Mouse (Mus musculus) right cerebral cortex, adult 2 months (tissue): ENCODE data around the gene Dirc2.
A peak's percentile ranks its signal among the peaks of the same experiment; 100 is the strongest.

ENCODE experiments used
- DNase-seq, 2 experiments: peaks; one replicate each; pipeline ENCODE4 v3.0.0; 2021 to 2022; ENCODE audit warnings: low spot score in 2 of 2

The Dirc2 gene

DNA sequence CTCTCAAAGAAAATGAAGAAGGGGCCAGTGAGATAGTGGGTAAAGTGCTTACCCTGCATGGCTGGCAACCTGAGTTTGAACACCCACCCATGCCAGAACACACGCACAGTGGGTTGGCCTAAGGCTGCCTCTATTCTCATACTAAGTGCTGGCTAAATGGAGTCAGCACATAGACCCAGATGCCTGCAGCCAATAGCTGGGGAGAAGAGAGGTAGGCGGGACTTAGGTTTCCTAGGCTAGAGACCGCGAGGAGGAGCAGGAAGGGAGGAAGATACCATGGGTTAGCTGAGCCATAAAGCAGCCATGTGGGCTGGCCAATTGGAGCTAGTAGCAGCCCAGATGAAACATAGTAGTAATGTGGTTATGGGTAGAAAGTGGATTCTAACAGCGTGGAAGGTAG lies 3.4 kb upstream of the Dirc2 start:
- DNase-seq = no peak

DNA sequence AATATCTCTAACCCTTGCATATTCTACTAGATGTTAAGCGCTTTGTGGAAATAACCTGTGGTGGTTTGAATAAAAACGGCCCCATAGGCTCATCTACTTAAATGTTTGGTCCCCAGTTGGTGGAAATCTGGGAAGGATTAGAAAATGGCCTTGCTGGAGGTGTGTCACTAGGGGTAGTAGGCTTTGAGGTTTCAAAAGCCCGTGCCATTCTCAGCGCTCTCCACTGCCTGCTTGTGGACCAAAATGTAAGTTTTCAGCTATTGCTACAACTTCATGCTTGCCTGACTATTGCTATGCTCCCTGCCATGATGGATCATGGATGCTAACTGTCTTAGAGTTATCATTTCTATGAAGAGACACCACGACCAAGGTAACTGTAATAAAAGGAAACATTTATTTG lies 2.5 kb upstream of the Dirc2 start:
- no peak for DNase-seq

DNA sequence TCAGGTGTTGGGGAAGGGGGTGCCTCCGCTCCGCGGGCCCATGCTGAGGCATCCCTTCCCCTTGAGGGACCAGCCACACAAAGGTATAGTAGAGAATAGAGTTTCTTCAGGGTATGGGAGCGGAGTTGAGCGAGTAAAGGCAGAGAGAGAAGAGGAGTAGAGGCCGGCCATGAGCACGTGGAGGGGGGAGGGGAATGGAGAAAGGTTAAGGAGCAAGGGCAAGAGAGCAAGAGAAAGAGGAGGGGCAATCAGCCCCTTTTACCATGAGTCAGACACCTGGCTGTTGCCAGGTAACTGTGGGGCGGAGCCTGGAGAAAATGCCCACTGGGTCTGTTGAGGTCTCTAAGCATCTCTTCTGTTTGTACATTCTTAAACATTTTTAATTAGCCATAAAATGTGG lies 2.0 kb upstream of the Dirc2 start:
- DNase-seq = no peak

DNA sequence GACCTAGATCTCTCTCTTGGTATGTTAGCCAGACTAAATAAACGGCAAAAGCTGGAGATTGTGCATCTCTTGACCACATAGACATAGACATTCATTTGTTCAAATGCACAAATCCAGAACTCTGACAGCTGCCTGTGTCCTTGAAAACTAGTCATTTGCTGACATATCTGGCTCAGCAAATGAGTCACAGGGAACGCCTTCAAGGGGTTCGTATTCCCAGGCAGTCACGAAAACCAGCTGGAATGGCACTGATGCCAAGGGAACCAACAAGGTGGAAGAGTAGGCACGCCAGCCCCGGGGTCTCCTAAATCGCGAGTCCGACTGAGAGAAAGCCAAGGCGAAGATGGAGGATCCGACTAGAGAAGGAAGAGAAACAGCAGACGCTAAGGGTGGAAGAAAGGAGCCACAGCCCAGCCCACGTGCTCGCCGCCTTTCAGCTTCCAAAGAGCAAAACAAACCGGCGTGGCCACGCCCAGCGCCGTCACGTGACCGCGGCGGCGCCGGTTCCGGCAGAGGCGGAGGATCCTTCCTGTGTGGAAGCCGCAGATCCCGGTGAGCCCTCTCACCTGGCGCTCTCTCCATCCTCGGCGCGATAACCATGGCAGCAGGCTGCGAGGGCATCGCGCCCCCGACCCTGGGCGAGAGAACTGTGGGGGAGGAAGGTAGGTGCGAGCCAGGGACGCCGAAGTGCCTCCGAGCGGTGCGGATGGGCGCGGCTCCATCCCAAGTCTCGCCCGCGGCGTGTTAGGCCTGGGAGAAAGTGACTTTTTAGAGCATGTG lies 912 bp upstream of the Dirc2 start, which contains the start of gene Hspbap1:
Gene Hspbap1, plus strand, starts transcription at position 498 of the 780 bp plus-strand sequence.
- DNase-seq = peak; percentile 88 to 94

DNA sequence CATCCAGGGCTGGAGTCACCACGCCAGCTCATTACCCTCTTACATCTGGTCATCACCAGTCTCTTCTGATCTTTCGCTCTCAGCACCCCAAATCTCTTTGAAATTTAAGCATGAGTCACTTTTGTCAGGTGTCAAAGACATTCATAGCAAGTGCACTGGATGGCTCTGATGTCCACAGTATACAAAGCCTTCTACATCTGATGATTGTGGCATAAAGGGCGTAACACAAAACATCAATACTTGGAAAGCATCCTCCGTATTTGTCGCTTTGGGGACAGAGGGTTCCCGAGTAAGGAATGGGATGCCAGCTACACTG lies 729 bp downstream of the Dirc2 start:
- DNase-seq = no peak

DNA sequence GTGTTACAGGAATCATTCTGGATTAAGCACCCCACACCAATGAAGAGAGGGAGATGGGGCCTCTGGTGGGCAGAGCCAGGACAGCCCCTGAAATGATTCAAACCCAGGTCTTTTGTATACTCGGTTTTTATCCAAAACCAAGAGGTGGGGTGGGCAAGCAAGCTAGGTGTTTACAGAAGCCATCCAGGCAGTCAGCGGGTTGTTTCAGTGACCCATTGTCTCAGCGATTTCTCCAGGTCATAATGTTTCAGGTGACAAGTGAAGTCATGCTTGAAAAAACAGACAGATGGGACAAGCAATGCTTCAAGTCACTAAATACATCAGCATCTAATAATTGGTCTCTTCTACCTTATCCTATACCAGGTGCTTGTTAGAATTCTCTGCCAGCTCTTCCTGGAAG lies 2.8 kb downstream of the Dirc2 start:
- DNase-seq = no peak

DNA sequence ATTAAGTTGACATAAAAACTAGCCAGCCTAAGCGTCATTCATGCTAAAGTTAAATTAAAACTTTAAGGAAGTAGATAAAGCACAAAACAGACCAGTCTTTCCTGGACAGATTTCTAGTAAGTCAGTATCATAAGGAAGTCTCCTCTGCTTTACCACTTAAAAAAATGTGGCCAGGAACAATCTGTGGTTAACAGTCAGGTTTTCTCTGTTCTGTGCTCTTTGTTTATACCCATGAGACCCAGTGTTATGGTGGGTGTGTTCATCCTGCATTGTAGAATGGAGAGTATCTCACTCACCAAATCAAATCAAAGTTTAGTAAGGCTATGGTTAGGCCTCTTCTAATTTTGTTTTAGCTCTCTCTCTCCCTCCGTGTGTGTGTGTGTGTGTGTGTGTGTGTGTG lies 3.7 kb downstream of the Dirc2 start:
- DNase-seq = no peak

DNA sequence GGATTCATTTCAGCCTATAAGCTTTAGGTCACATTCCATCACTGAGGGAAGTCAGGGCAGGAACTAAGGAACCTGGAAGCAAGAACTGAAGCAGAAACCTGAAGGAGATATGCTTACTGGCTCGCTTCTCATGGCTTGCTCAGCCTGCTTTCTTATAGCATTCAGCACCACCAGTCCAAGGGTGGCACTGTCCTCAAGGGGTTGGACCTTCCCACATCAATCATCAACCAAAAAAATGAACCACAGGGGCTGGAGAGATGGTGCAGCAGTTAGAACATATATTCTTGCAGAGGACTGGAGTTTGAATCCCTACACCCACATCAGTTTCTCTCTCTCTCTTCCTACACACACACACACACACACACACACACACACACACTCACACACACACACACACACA lies 4.2 kb downstream of the Dirc2 start:
- no peak for DNase-seq

DNA sequence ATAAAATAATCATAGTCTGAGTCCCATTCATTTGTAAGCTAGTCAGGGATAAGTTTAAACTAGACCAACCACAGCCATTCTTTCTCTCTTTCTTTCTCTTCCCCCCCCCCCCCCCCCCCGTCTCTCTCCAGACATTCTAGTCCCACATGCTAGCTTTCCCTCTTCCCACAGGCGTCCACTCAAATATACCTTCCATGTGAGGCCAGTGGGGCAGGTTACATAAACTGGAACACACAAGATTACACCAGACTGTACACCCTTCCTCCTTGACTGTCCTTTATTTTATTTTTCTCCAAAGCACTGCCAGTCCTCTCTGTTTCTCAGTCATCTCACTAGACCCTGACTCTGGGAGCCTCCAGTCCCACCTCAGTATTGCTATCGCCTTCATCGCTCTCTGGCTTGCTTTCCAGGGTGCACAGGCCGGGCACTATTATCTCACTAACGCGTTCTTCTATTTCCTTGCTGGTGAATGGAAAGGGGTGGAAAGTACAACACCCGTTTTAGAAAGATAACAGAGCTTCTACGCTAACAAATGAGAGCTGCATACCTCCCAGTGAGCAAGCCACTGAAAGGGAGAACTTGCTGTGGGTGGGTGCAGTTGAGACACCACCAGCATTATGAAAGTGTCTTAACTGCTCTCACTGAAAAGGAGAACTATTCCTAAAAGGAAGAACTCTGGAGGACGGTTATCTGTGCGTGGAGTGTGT lies 5.4 kb downstream of the Dirc2 start:
- no peak for DNase-seq

DNA sequence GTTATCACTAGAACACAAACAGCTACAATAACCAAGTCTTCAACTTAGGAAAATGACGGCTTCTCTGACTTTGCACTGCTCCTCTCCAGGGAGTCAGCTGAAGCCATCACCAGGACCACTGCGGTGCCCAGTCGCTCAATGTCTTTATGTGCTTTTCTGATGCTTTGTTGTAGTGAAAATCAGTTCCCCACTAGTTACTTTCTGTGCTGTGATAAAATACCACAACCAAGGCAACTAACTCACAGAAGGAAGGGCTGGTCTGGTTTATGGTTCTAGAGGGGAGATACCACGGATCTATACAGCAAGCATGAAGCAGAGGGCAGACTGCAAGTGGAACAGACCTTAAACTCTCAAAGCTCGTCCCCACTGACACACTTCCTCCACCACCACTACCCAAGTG lies 9.8 kb downstream of the Dirc2 start:
- DNase-seq = no peak

DNA sequence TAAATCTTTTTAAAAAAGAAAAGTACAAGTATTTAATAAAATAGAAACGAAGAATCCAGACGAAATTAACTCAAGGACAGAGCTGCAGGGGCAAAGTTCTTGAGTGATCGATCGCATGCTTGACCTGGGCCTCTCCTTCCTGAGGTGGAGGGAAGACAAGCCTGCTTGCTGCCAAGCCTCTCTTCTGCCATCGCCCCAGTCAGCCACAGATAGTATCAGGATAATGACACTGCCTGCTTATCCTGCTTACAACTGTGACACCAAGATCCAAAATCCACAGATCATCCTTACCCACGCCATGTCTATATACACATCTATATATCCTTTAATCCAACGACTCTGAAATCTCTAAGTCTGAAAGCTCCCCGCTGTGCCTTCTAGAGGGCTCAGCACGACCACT lies 12.5 kb downstream of the Dirc2 start:
- DNase-seq = no peak

DNA sequence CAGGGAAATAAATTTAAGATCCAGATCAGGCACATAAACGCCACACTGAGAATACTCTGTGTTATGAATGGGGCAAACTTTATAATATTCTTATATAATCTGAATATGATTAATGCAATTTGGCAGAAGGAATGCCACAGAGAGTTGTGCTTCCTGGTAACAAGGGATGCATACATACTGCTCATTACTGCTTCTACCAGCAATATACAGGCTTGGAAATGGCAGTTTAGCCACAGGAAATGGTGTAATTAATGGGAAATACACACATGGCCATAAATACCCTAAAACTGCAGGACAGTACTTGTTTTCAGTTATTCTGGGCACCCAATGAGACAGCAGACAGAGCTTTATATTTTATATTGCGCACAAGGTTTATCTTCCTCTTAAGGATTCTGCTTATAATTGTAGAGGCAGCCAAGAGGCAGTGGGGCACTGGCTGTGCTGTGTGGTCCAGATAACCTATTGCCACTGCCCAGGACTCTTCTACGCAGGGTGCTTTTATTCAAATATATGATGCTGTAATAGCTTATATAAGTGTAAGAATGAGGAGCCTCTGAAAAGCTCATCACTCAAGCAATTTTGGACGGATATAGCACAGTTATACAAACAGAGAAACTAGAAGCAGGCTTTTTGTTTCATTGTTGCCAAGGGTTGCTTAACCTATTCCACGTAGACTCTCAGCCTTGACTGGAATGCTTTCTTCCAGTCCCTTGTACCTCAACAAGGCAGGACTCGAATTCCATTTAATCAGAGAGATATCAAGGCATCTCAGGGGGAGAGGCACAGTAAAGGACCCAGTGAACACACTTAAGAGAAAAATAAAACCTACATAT lies 13.4 kb downstream of the Dirc2 start:
- peak in 1 of 2 experiments; percentile 13 for DNase-seq

DNA sequence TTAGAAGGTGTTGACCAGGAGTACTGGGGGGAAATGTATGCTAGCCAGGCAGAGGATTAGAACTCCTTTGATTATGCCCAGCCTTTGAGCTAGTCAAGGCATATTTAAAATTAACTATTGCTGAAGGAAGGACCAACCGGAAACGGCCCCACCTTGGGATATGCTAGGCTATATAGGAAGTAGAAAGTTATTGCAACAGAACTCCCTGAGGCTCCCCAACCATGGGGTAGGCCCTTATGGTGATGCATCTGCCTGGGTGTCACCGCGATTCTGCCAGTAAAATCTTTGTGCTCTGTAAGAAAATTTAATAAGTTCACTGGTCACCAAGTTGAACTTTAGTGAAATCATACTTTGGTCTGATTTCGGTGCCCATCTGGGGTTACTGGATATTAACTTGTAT lies 15.2 kb downstream of the Dirc2 start:
- DNase-seq = no peak

DNA sequence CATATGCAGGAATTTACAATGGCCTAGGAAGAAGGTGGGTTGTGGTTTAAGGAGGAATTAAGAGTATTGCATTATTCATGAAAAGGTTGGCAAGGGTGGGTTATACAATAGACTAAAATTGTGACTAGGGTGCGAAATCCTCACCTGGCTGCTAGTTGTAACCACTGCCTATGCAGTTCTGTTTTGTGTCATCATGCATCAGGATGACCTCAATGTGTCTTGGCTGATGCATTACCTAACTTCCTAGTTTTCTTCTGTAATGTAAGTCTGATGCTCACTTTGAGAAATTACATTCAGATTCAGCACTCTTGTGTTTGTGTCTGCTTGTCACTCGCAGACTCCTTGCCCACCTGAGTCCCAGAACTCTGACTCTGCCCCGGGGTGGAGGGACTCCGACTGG lies 17.3 kb downstream of the Dirc2 start:
- DNase-seq = no peak

DNA sequence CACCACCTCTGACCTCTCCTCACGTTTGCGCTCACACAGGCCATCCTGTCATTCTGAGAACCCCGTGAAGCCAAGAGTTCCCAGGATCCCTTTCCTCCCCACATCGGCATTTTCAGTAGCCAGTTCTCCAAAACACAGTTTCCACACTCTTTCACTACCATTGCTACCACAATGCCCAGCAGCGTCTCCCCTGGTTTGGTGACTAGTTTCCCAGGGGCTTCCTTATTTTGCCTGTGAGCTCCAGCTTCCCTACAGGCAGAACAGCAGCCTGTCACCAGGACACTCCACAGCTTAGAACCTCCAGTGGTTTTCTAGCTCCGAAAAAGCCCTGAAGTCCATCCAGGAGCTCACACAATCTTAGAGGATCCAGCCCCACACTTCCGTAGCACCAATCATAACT lies 19.8 kb downstream of the Dirc2 start:
- DNase-seq = no peak

DNA sequence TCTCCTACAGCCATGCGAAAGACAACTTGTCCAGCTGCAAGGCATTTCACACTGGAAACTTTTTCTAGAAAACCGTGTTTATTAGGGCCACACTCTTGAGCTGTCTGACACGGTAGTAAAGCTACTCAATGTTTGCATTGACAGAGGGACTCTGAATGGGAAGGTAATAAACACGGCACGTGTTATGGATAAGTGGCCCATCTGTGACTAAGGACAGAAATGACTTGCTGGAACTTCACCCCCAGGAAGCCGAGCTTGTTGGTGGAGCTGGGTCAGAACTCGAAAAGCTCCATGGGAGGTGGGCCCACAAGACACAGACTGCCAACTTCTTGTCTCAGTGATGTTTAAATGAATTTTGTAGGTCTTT lies 20.9 kb downstream of the Dirc2 start:
- DNase-seq = no peak

DNA sequence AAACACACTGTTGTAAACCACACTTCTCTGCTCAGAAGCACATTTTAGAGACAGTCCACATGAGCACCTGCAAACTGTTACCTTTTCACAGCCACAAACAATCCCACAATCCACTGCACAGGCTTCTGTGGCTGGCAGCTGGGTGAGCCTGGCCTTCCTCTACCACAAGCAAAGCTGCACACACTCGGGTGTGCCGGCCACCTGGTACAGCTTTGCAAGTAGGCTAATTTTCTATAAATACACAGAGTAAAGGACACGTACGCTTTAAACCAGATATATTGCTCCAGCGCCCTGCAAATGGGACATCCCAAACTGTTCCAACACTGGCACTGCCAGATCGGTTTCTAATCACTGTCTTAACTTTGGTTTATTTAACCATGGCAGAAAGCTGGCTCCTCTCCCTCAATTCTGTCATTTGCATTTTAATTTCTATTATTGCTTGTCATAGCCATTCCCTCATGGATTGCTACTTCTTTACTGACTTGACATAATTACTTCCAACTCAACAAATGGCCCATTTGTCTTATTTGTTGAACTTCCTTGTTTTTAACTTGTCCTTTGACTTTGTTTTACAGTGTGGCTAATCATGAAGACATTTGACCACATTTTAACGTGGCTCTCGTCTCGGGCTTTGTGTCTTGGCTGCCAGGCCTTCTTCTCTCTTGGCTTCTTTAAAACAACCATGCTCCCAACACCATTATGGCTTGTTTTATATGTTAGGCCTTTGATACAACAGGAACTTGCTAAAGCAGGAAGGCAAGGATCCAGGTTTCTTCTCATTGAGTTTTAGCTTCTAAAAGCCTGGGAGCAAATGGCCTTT lies 21.5 kb downstream of the Dirc2 start:
- DNase-seq = peak in 1 of 2 experiments; percentile 31

DNA sequence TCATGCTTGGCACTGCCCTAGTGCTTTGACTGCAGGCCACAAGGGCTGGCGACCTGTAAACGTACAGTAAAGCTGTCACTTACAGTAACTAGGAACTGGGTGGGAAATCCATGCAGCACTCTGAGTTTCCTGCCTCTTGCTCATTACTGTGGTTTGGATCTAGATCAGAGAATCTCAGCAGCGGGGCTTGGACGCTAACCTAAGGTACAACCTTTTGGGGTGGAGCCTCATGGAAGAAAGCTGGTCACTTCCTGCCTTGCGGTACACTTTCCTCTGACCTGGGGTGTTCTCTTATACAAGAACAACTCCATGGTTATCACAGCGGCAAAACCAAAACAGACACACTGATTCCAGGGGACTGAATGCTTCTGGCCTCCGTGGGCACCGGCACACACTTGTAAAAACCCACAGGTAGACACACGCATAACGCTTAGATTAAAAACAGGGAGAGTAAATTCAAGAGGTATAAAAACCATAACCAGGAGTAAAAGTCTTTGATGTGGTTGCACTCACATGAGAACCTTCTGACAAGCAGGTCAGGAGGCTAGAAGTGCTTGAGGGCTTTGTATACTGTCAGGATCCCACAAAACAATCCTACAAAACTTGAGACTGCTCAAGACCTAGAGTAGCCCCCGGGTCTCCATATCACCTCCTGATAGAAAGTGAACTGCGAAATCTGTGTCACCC lies 26.8 kb downstream of the Dirc2 start:
- no peak for DNase-seq

DNA sequence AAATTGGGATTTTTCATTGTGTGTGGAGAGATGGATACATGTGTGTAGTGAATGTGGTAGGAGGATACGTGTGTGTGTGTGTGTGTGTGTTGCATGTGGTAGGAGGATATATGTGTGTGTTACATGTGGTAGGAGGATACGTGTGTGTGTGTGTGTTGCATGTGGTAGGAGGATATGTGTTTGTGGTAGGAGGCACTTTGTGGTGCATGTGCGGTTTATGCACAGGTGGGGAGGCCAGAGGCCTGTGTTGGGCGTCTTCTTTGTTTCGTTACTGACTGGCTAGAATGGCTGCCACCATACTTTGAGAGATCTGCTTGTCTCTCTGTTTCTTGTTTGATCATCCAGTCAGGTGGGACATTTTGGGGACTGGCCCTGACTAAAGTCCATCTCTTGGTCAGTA lies 27.5 kb downstream of the Dirc2 start:
- no peak for DNase-seq

DNA sequence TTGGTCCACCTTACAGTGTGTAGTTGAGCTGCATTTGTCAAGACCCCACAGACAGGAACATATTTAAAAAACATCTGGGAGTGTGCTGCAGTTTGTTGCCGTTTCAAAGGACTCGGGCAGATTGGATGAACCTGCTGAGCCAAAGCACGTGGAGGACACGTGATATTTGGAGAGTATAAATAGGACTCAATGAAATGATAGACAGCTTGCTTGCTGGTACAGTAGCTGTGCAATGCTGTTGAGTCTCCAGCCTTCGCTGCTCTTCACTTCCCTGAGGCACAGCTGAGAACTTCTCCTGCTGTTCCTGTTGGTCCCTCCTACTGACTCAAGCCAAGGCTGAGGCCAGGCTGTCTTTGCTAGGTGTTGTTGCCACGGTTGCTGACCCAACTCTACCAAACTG lies 28.2 kb downstream of the Dirc2 start:
- no peak for DNase-seq

DNA sequence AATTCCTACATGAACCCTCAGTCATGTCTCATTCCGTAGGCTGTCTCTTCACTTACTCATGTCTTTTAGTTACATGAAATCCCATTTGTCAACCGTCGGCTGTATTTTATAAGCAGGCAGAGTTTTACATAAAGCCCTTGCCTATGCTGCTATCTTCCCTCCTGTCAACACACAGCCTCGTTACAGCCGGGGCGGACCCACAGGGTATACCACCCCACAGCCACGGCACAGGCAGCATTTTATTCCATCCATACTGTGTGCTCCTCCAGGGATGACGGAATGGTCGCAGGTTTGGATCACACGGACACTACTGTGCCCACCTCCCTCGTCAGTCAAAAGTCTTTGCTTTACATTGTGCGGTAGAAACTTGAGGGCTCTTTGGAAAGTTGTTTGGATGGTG lies 28.8 kb downstream of the Dirc2 start:
- no peak for DNase-seq
